Mouse (Mus musculus) stomach, embryonic 14.5 days (tissue): ENCODE data around the gene Zmynd15. TPM values are rescaled to one million over a fixed set of nuclear protein-coding genes. Genes with fewer than 3 reads are reported as not detected.
A peak's percentile ranks its signal among the peaks of the same experiment; 100 is the strongest.

Experiments
- ATAC-seq: fragments of 200-750 bp; cut with Nextera tagmentation; 2 replicates; pipeline ENCODE4 v1.8.0; 2017; ENCODE audit warnings: low read depth, moderate TSS enrichment; ENCODE audit not compliant: insufficient number of reproducible peaks, insufficient read depth, low FRiP score
- H3K27ac ChIP-seq: fragments of 300-500 bp; sonication (generic); 2 replicates; pipeline ENCODE4 v1.5.1; 2014; ENCODE audit warnings: mild to moderate bottlenecking, low read length, moderate library complexity, mixed read lengths
- H3K27me3 ChIP-seq: fragments of 300-500 bp; sonication (generic); 2 replicates; pipeline ENCODE4 v1.6.1; 2014; ENCODE audit warnings: low read length, control low read depth, mixed read lengths; ENCODE audit not compliant: control insufficient read depth, insufficient read depth
- H3K36me3 ChIP-seq: fragments of 300-500 bp; sonication (generic); 2 replicates; pipeline ENCODE4 v1.6.1; 2014; ENCODE audit warnings: mild to moderate bottlenecking, control low read depth, low read length, moderate library complexity, mixed read lengths; ENCODE audit not compliant: control insufficient read depth, insufficient read depth
- H3K4me1 ChIP-seq: fragments of 300-500 bp; sonication (generic); 2 replicates; pipeline ENCODE4 v1.6.1; 2014; ENCODE audit warnings: low read length, control low read depth, mixed read lengths; ENCODE audit not compliant: control insufficient read depth, insufficient read depth
- H3K4me2 ChIP-seq: fragments of 300-500 bp; sonication (generic); replicated peaks from 2 replicates; pipeline ENCODE4 v1.6.1; 2014; ENCODE audit warnings: low read depth, low read length, control low read depth
- H3K4me3 ChIP-seq: fragments of 300-500 bp; sonication (generic); 2 replicates; pipeline ENCODE4 v1.5.1; 2014; ENCODE audit warnings: low read depth, low read length, control low read depth
- H3K9ac ChIP-seq: fragments of 300-500 bp; sonication (generic); replicated peaks from 2 replicates; pipeline ENCODE4 v1.6.1; 2014; ENCODE audit warnings: low read depth, mild to moderate bottlenecking, control low read depth, low read length, moderate library complexity, mixed read lengths
- H3K9me3 ChIP-seq: fragments of 300-500 bp; sonication (generic); 2 replicates; pipeline ENCODE4 v1.6.1; 2016; ENCODE audit warnings: low read depth, low read length, control low read depth; ENCODE audit not compliant: control insufficient read depth
- WGBS: fragments of 180-500 bp; shearing (Covaris S2); extraction: QIAGEN DNeasy Blood & Tissue Kit; methylation state at CpG from one replicate; pipeline ENCODE4 v1.1.7; 2014; 5-methylcytosine and 5-hydroxymethylcytosine counted together
- polyA plus RNA-seq: library from polyadenylated mRNA; unstranded; fragments of >200 nt; fragmentation: Nextera tagmentation; extraction: Ambion mirVana; gene quantifications from 2 replicates; pipeline ENCODE4 v1.2.1, GENCODE M21; 2014

Zmynd15 gene
- polyA plus RNA-seq, 1 experiment from 2014 or later = 0.39 TPM

DNA sequence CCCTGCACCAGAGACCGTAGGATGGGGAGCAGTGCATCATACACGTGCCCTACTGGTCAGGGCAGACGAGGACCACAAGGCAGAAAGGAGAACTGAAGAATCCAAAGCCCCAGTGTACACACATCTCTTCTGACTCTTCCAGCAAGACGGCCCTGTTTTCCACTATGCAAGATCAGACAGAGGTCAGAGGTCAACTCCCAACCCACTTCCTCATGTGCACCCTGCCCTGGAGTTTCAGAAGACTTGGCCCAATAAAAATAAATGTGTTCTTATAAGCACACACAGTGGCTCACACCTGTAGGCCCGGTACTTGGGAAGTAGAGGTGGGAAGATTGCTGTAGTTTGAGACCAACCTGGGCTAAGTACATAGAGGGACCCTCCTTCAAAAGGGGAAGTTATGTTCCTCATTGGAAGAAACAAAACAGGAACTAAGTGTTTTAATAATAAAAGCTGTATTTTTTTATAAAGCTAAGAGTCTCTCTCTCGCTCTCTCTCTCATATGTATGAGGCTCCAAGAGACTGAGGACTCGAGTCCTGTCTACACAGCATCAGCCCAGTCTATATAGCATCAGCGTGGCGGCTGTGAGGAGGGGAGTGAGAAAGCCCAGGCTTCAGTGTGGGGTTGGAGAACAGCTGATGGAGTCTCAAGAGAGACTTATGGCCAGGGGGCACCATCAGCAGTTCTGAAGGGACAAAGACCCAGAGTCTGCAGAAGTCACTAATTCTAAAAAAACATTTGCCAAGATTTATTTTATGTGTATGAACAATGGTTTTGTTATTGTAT is 5.8 kb upstream of the Zmynd15 start:
- no peak for ATAC-seq
- Histone ChIP-seq H3K9ac (no peak overlapping the region), H3K4me1 (peaks cover 7% of the 10 kb centered on the region), H3K27me3 (no peaks in the 10 kb centered on the region), H3K4me2 (no peak overlapping the region), H3K27ac (no peak overlapping the region), H3K9me3 (no peaks in the 10 kb centered on the region), H3K4me3 (no peak overlapping the region), H3K36me3 (peaks cover 4% of the 10 kb centered on the region; the same call in 1 of the 2 replicates)
- 84% methylated on average over 9 of the region's 9 CpGs for WGBS

DNA sequence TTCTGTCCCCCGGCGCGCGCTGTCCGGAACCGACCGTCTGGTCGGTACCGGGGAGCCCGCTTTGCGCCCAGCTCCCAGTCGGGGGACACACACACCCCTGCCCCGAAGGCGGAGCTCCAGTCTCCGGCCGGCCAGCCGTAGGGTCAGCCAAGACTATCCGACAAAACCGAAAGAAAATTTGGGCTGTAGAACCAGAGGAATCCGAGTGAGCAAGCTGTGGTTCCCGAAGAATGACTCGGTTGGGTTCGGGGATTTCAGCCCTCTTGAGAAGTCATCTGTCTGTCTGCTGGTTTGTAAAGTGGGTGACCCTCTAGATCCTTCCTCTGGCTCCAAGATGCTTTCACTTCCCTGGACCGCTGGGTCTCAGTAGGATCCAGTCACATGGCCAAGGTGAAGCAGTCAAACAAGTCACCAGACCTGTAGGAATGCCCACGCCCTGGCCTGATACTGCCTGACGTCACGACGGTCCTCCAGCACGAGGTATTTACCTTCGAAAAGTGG is 418 bp downstream of the Zmynd15 start, which contains the start of gene Cxcl16:
Cxcl16 (minus strand) TSS at position 384 of the 501 bp plus-strand sequence.
- WGBS = 4% methylated on average over 30 of the region's 30 CpGs
- ATAC-seq = peak; percentile 73
- no peak within 1 kb of the TSS for H3K27ac ChIP-seq

DNA sequence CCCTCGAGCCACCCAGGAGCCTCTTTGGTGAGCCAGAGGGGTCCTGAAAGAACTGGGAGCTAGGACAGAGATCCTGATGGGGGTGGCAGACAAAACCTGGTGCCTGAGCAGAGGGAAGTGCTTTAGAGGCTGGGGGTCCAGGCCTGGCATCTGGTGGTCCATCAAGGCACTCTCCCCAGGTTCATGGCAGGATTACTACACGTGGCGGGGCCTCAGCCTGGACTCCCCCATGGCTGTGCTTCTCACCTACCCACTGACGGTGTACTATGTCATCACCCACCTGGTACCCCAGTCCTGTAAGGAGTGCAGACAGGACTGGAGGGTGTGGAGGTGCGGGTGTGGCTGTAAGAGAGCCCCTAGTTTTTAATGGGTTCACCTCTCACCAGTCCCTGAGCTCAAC is 4.7 kb downstream of the Zmynd15 start:
- Histone ChIP-seq H3K4me2 (no peak overlapping the region), H3K27me3 (0 out of 2 replicates have a peak, but pooled peaks cover 4% of the 10 kb centered on the region), H3K4me3 (no peak overlapping the region), H3K27ac (no peak overlapping the region), H3K4me1 (peaks cover 11% of the 10 kb centered on the region; the same call in 1 of the 2 replicates), H3K36me3 (no peaks in the 10 kb centered on the region), H3K9me3 (no peaks in the 10 kb centered on the region), H3K9ac (no peak overlapping the region)
- ATAC-seq = no peak
- 79% methylated on average over 5 of the region's 5 CpGs for WGBS

More for the DNA sequence above, 418 bp downstream of the Zmynd15 start, which contains the start of gene Cxcl16:
- no peaks in the 10 kb centered on the region for H3K9me3 ChIP-seq
- H3K36me3 ChIP-seq = no peaks in the 10 kb centered on the region
- 0 out of 2 replicates have a peak, but pooled peaks cover 4% of the 10 kb centered on the region for H3K27me3 ChIP-seq
- H3K4me1 ChIP-seq = peaks cover 7% of the 10 kb centered on the region; the same call in 1 of the 2 replicates
- H3K9ac ChIP-seq = peak within 1 kb of the TSS; percentile 28; the same call in 1 of the 2 replicates
- H3K4me2 ChIP-seq = peak within 1 kb of the TSS; percentile 91
- H3K4me3 ChIP-seq = peak within 1 kb of the TSS; percentile 50

DNA sequence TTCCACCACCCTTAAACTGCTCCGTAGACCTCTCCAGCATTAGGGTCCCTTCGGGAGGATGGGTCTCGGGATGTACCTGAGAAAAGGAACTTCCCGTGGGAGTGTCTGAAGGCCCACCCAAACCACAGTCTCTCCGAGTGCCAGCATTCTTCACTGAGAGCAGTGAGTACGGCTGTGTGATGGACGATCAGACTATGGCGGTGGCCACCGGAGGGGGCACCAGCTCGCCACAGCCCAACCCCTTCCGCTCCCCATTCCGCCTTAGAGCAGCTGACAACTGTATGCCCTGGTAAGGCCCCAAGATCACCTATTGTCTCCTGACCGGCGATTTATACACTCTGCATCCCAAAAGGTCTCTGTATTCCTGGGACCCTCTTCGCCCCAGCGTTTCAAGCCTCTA is 6.0 kb downstream of the Zmynd15 start:
- Histone ChIP-seq H3K27ac (no peak overlapping the region), H3K36me3 (no peaks in the 10 kb centered on the region), H3K4me2 (peak overlapping the region; percentile 44), H3K4me1 (peaks cover 9% of the 10 kb centered on the region; the same call in 1 of the 2 replicates), H3K9ac (peak overlapping the region; percentile 4; the same call in 1 of the 2 replicates), H3K27me3 (no peaks in the 10 kb centered on the region), H3K9me3 (no peaks in the 10 kb centered on the region), H3K4me3 (peak overlapping the region; percentile 4; the same call in 1 of the 2 replicates)
- 32% methylated on average over 16 of the region's 16 CpGs for WGBS
- no peak for ATAC-seq

DNA sequence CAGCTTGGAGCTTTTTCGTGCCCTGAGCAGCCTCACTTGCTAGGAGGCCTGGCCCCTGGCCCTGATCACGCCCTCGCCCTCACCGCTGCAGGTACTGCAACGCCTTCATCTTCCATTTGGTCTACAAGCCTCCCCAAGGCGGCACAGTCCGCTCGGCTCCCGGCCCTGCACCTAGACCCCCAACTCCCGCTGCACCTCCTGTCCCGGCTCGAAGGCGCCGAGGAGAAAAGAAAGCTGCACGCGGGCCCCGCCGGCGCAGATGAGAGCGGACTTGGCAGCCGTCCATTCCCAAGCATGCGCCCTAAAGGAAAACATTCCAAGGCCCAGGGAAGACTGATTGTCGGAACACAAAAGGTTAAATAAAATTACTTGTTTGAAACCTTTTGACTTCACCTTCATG is 6.6 kb downstream of the Zmynd15 start:
- 6% methylated on average over 23 of the region's 23 CpGs for WGBS
- H3K9ac ChIP-seq = peak overlapping the region; percentile 4; the same call in 1 of the 2 replicates
- no peaks in the 10 kb centered on the region for H3K27me3 ChIP-seq
- H3K4me2 ChIP-seq = peak overlapping the region; percentile 44
- ATAC-seq = no peak
- no peak overlapping the region for H3K27ac ChIP-seq
- peaks cover 9% of the 10 kb centered on the region; the same call in 1 of the 2 replicates for H3K4me1 ChIP-seq
- no peaks in the 10 kb centered on the region for H3K9me3 ChIP-seq
- H3K36me3 ChIP-seq = no peaks in the 10 kb centered on the region
- peak overlapping the region; percentile 4; the same call in 1 of the 2 replicates for H3K4me3 ChIP-seq

DNA sequence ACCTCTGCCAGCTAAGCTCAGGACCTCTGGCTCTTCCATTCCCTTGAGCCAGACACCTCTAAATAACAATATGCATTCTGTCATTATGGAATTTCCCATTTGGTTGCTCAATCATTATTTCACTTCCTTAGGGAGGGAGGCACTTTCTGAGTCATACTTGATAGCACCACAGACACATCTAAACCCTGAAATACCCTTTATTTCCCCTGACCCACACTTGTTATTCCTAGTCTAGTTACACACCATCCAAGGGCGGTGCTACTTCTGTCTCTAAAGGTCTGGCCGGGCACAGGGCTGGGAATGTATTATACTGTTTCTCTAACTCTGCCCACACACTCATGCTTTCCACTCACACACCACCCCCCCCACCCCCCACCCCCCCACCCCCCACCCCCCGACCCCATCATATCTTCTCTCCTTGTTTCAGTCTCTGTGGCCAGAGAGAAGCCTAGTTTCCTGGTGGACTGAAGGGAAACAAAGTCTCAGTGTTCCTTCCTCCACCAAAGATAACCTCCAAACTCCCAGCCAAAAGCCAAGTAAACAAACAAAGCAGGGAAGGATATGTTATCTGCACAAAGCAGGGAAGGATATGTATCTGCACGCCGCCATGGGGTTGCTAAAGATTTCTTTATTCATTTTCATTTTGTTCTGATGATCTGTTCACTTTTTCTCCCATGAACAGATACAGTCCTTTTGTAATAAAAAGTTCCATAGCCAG is 8.8 kb downstream of the Zmynd15 start:
- H3K9me3 ChIP-seq = no peaks in the 10 kb centered on the region
- no peak for ATAC-seq
- no peaks in the 10 kb centered on the region for H3K27me3 ChIP-seq
- no peak overlapping the region for H3K4me3 ChIP-seq
- WGBS = 75% methylated on average over 5 of the region's 5 CpGs
- peaks cover 9% of the 10 kb centered on the region; the same call in 1 of the 2 replicates for H3K4me1 ChIP-seq
- no peak overlapping the region for H3K4me2 ChIP-seq
- no peak overlapping the region for H3K9ac ChIP-seq
- H3K36me3 ChIP-seq = no peaks in the 10 kb centered on the region
- no peak overlapping the region for H3K27ac ChIP-seq

DNA sequence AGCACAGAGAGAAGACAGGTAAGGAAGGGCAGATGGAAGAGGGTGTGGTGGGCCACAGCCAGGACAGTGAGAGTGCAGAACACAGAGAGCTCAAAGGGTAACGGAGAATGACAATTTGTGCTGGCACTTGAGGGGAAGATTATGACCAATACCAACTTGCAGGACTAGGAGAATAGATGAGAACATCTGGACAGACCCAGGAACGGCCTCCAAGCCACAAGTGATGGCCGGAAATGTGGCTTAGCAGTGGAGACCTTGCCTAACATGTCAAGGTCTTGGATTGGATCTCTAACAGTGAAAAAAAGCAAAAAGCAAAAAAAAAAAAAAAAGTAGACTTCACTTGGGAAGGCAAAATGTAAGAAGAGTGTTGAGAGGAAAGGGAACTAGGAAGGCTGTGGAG is 10.5 kb downstream of the Zmynd15 start:
- Histone ChIP-seq H3K4me2 (no peak overlapping the region), H3K27ac (no peak overlapping the region), H3K9me3 (no peaks in the 10 kb centered on the region), H3K4me1 (peaks cover 9% of the 10 kb centered on the region; the same call in 1 of the 2 replicates), H3K27me3 (no peaks in the 10 kb centered on the region), H3K4me3 (no peak overlapping the region), H3K9ac (no peak overlapping the region), H3K36me3 (no peaks in the 10 kb centered on the region)
- 94% methylated on average over 3 of the region's 3 CpGs for WGBS
- no peak for ATAC-seq

DNA sequence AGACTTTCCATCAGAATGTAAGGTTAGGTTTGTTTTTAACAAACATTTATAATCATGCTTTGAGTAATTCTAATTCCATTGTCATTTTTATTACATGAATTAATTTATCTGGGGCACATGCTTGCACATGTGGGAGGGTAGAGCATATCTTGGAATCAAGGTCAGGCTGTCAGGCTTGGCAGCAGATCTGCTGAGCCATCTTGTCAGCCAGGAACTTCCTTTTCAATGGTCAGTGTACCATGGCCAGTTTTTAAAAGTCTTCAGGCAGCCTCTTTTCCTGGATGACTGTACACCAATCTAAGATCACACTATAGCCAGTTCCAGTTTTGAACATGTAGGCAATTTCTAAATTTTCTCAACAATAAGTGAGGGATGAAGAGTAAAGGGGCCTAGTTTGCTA is 13.5 kb downstream of the Zmynd15 start:
- Histone ChIP-seq H3K27me3 (no peaks in the 10 kb centered on the region), H3K36me3 (no peaks in the 10 kb centered on the region), H3K4me3 (no peak overlapping the region), H3K4me1 (no peaks in the 10 kb centered on the region), H3K9ac (no peak overlapping the region), H3K27ac (no peak overlapping the region), H3K9me3 (no peaks in the 10 kb centered on the region), H3K4me2 (no peak overlapping the region)
- no peak for ATAC-seq
